Mouse (Mus musculus): ENCODE measurements at regions not wholly inside any gene's neighbourhood (a gene's known extent, or its start where the extent isn't known, plus 50 kb on each side); places are given as distances from the start of the nearest gene placed in this dataset.

DNA sequence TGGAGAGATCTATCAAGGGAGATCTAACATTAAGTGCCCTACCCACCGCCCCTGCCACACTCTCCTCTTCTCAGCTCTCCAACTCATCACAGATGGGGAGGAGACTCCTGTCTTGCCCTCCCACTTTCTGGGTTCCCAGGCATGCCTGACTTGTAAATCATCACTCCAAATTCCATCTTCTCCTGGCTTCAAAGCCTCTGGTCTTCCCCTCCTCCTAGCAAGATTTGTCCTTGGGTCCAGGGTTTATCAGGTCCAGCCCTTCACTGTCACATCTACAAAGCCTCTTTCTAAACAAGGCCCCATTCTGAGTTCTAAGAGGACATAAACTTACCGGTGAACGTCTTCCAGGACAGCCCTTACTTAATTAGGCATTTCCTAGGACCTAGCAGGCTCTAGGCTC is 73.3 kb upstream of the Col5a1 start:
- DNase-seq (ENCODE audit: low spot score in 2 of 2): no peak

DNA sequence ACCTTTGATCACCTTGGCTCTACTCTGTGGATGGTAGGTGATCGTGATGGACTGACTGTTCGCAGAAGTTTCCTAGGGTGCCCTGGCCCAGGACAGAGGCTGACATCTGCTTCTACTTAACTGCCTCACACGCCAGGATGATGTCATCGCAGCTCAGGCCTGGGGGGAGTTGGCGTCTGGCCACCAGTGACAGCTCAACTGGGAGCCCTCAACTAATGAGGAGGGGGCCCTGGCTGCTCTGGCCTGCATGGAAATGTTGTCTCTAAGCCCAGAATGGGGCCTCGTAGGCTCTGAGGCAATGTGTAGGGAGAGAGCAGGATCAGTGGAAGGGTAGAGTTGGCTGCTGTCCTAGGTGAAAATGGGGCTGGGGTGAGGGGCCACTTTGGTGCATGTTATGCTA is 72.9 kb upstream of the Col5a1 start:
- no peak for DNase-seq (ENCODE audit: low spot score in 2 of 2)

DNA sequence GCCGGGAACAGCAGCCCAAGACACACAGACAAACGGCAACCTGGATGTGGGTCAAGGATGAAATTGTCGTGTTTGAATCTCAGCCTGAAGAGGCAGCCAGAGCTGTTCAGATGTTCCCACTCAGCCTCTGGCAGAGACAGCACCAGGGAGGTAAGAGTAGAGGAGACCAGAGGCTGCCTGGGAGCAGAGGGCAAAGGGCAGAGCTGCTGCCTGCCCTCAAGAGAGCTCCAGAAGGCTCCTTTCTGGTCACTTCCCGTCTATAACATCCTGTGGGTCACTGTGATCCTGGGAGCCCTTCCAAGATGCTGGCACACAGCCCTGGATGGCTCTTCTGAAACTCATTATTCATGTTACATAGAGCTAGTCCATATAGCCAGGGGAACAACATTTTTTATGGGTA is 67.6 kb upstream of the Col5a1 start:
- DNase-seq (ENCODE audit: low spot score in 2 of 2): no peak

DNA sequence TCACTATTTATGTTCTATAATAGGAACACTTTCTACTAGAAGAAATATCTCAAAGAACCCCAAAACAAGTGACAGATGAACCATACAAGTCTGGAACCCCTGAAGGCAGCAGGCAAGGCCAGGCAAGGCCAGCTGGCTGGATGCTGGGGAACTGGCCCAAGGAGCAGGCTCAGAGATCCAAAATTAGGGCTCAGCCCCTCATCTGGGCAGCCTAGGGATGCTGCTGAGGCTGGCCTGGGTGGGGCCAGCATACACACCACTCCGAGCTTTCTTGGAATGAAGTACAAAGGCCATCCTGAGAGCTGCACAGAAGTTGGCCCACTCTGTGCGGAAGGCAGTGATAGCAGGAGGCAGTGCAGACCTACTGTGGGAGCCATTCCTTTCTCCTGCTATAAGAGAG is 59.4 kb upstream of the Col5a1 start:
- no peak for DNase-seq (ENCODE audit: low spot score in 2 of 2)

DNA sequence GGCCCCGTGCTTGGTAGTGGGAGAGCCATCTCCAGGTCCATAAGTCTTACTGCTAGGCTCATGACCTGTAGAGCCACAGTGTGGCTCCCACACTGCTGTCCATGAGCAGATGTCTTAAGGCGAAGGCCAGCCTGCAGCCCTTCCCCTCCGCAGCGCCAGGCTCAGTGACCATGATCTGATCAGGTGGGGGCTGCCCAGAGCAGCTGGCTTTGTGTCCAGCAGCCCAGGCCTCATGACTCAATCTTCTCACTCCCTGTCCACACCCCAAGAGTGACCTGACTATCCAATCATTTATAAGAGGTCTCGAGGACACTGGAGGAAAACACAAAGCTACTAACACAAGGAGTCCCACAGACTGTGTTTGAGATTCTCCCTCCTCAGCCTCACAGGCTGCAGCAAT is 58.6 kb upstream of the Col5a1 start:
- no peak for DNase-seq (ENCODE audit: low spot score in 2 of 2)

DNA sequence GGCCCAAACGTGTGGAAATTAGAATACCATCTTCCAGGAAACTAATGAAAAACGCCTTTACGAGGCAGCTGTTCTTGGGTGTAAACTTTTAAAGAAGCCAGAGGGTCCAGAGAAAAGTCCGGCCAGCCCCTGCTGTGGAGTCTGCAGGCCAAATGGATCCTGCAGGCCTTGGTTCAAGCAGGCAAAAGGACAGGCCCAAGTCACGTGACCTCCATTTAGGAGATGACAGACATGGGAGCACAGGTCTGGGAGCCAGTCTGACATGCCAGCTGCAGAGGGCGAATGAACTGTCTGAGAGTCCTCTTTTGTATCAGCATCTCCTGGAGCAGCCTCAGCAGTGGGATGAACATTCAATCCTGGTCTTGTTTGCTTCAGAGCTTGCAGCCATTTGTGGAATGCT is 58.0 kb upstream of the Col5a1 start:
- no peak for DNase-seq (ENCODE audit: low spot score in 2 of 2)

DNA sequence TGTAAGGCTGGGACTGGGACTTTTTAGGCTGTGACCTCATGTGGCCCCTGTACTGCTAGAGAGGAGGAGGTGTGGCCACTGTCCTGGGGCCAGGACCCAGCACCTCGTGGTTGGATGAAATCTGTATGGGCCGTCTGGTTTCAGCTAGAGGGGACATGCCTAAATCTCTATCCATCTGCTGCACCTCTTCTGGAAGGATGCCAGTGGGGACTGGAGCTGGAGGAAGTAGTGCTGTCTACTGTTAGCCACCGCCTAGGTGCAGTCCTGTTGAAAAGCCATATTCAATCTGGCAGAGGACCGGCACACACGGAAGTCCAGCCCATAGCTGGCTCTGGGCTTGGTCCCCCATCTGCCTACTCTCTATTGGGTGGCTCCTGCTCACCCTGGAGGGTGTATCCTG is 56.7 kb upstream of the Col5a1 start:
- DNase-seq (ENCODE audit: low spot score in 2 of 2): no peak

DNA sequence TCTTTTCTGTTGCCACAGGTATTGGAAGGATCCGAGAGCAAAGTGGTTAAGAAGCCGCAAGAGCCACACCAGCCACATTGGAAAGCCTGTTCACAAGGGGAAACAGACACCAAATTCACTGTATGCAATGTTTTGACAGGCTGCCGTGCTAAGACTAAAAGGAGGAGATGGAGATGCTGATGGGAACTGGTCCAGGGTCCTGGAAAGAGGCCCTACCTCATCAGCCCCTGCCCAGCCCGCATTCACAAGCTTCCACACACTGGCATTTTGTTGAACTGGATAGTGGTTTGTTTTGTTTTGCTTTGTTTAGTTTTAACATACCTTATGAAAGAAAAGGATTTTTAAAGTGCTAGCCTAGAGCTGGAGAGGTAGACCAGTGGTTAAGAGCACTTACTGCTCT is 51.3 kb upstream of the Col5a1 start:
- DNase-seq (ENCODE audit: low spot score in 2 of 2): no peak

DNA sequence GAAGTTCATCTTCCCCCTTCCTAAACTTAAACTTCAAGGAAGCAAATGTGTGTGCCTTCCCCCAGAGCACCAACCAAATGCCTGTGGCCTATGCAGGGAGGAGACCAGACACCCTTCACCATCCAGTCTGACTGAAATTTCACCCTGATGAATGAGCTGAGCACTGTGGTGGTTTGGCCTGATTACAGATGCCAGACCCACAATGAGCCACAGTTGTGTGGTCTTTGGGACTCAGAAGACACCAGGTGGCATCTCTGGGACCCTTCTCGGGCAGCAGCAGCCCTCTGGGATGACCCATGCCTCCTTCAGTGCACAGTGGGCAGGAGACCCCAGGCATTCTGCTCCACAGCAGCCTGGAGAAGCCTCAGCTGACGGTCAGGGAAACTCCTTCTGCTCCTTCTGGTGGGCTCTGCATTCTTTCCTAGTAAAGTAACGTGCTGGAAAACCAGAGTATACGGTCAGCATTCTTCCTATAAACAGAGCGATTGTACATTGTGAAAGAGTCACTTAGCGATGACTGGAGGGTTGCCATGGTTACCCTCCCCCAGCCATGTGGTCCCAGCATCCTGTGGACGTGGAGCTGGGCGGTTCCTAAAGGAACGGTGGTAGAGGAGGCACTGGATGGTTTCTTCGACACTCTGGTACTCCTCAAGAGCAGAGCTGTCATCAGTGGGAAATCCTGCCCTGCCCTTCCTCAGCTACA is 50.3 kb upstream of the Col5a1 start:
- peak; percentile 45 to 68 for DNase-seq (ENCODE audit: low spot score in 2 of 2)
